Mouse (Mus musculus) cerebellum, postnatal 10 days (tissue): Measurements from ENCODE around the gene 4930524B15Rik.
"Not testable (repeated sequence)": the region's sequence is repeated elsewhere in the genome, so short reads cannot be mapped to it uniquely, and the experiment has no call there.

Experiments
- DNase-seq, 2 experiments: peaks; one replicate each; pipeline ENCODE4 v3.0.0; 2021; ENCODE audit warnings: mixed read lengths in 2 of 2

Gene 4930524B15Rik

GRCm38 (mm10) chr11:31984786-31985185, 19.4 kb downstream of the 4930524B15Rik start:
- DNase-seq: no peak

GRCm38 (mm10) chr11:31992535-31992934, 27.1 kb downstream of the 4930524B15Rik start:
- no peak for DNase-seq

GRCm38 (mm10) chr11:31999716-32000115, 34.3 kb downstream of the 4930524B15Rik start:
- peak; percentile 18 to 39 for DNase-seq

- peak; percentile 94 to 96 for DNase-seq
Observed at GRCm38 (mm10) chr11:32000281-32000680, 34.9 kb downstream of the 4930524B15Rik start, which contains the start of gene Nsg2. Gene Nsg2, plus strand, starts transcription at chr11:32000463.

- DNase-seq: peak; percentile 57 to 61
Observed at GRCm38 (mm10) chr11:32001181-32001910, 36.0 kb downstream of the 4930524B15Rik start.

- DNase-seq: peak; percentile 52
Observed at GRCm38 (mm10) chr11:32002670-32003072, 37.3 kb downstream of the 4930524B15Rik start.

GRCm38 (mm10) chr11:32008049-32008448, 42.7 kb downstream of the 4930524B15Rik start:
- not testable (repeated sequence) for DNase-seq

- no peak for DNase-seq
Observed at GRCm38 (mm10) chr11:32008852-32009251, 43.5 kb downstream of the 4930524B15Rik start.

GRCm38 (mm10) chr11:32009961-32010662, 44.7 kb downstream of the 4930524B15Rik start:
- DNase-seq: peak; percentile 78 to 85

GRCm38 (mm10) chr11:32010663-32010970, 45.2 kb downstream of the 4930524B15Rik start:
- no peak for DNase-seq

- peak; percentile 37 for DNase-seq
Observed at GRCm38 (mm10) chr11:32011867-32012603, 46.6 kb downstream of the 4930524B15Rik start.

GRCm38 (mm10) chr11:32013014-32013427, 47.6 kb downstream of the 4930524B15Rik start:
- DNase-seq: no peak

- DNase-seq: no peak
Observed at GRCm38 (mm10) chr11:32013561-32013960, 48.2 kb downstream of the 4930524B15Rik start.

- no peak for DNase-seq
Observed at GRCm38 (mm10) chr11:32018201-32018600, 52.8 kb downstream of the 4930524B15Rik start.

- DNase-seq: peak in 1 of 2 experiments; percentile 59
Observed at GRCm38 (mm10) chr11:32020031-32020965, 54.9 kb downstream of the 4930524B15Rik start.

GRCm38 (mm10) chr11:32026634-32027033, 61.2 kb downstream of the 4930524B15Rik start:
- DNase-seq: no peak

- peak in 1 of 2 experiments; percentile 34 for DNase-seq
Observed at GRCm38 (mm10) chr11:32027474-32028342, 62.3 kb downstream of the 4930524B15Rik start.

- no peak for DNase-seq
Observed at GRCm38 (mm10) chr11:32028605-32029004, 63.2 kb downstream of the 4930524B15Rik start.
